Mouse (Mus musculus) liver, postnatal 0 days (tissue): ENCODE measurements around the gene Cavin1.

Experiments
- CTCF ChIP-seq: sonication (generic); IDR thresholded peaks from 2 replicates; pipeline ENCODE4 v1.5.1; 2016; ENCODE audit warnings: antibody characterized with exemption, low read depth
- EP300 ChIP-seq: IDR thresholded peaks from 2 replicates; pipeline ENCODE4 v1.6.1; 2016; ENCODE audit warnings: antibody characterized with exemption, low read depth, mild to moderate bottlenecking

- no peak for TF ChIP-seq CTCF
- TF ChIP-seq EP300 = no peak
These were observed 32.5 kb upstream of the Cavin1 start for GRCm38 (mm10) chr11:101003025-101003685.
